Mouse (Mus musculus): ENCODE measurements around the gene Tctex1d4. TPM values are rescaled to one million over a fixed set of nuclear protein-coding genes. Genes with fewer than 3 reads are reported as not detected.

Tctex1d4 gene
- polyA plus RNA-seq (2012; ENCODE audit: insufficient read depth, low replicate concordance) = 12.1 TPM in 1 of 2 replicates, not detected in the other

- Histone ChIP-seq H3K4me3 (replicated peaks) (peak within 1 kb of the TSS; percentile 91), H3K36me3 (replicated peaks; ENCODE audit: low read length) (peaks cover 57% of the 10 kb centered on the region), H3K4me1 (peaks cover 96% of the 10 kb centered on the region), H3K9me3 (no peaks in the 10 kb centered on the region), H3K27me3 (replicated peaks) (no peaks in the 10 kb centered on the region)
- TF ChIP-seq FLI1 (IDR thresholded peaks at IDR 0.05; ENCODE audit: low read length) (no peak), GATA1 (IDR thresholded peaks at IDR 0.05; ENCODE audit: borderline replicate concordance, low read length) (no peak)
Observed at GRCm38 (mm10) chr4:117126675-117127290, at the start of gene Tctex1d4. Gene Tctex1d4 (plus strand): TSS chr4:117126794.

- Histone ChIP-seq H3K4me3 (replicated peaks) (no peak overlapping the region), H3K36me3 (replicated peaks; ENCODE audit: low read length) (peaks cover 43% of the 10 kb centered on the region), H3K4me1 (peaks cover 11% of the 10 kb centered on the region), H3K27me3 (replicated peaks) (peaks cover 2% of the 10 kb centered on the region), H3K9me3 (no peaks in the 10 kb centered on the region)
- TF ChIP-seq GATA1 (IDR thresholded peaks at IDR 0.05; ENCODE audit: borderline replicate concordance, low read length) = no peak
- TF ChIP-seq FLI1 (IDR thresholded peaks at IDR 0.05; ENCODE audit: low read length) = no peak
Observed at GRCm38 (mm10) chr4:117087948-117088640, 38.5 kb upstream of the Tctex1d4 start.

GRCm38 (mm10) chr4:117090586-117090985, 36.0 kb upstream of the Tctex1d4 start:
- TF ChIP-seq GATA1 (IDR thresholded peaks at IDR 0.05; ENCODE audit: borderline replicate concordance, low read length) (no peak), FLI1 (IDR thresholded peaks at IDR 0.05; ENCODE audit: low read length) (no peak)
- H3K9me3 ChIP-seq = no peaks in the 10 kb centered on the region
- H3K4me1 ChIP-seq = peaks cover 15% of the 10 kb centered on the region
- peaks cover 13% of the 10 kb centered on the region for H3K27me3 ChIP-seq (replicated peaks)
- H3K4me3 ChIP-seq (replicated peaks) = no peak overlapping the region
- H3K36me3 ChIP-seq (replicated peaks; ENCODE audit: low read length) = peaks cover 26% of the 10 kb centered on the region

GRCm38 (mm10) chr4:117094626-117095361, 31.8 kb upstream of the Tctex1d4 start:
- TF ChIP-seq GATA1 (IDR thresholded peaks at IDR 0.05; ENCODE audit: borderline replicate concordance, low read length) (no peak), FLI1 (IDR thresholded peaks at IDR 0.05; ENCODE audit: low read length) (no peak)
- Histone ChIP-seq H3K27me3 (replicated peaks) (peaks cover 40% of the 10 kb centered on the region), H3K36me3 (replicated peaks; ENCODE audit: low read length) (no peaks in the 10 kb centered on the region), H3K4me3 (replicated peaks) (no peak overlapping the region), H3K9me3 (no peaks in the 10 kb centered on the region), H3K4me1 (peaks cover 43% of the 10 kb centered on the region)

GRCm38 (mm10) chr4:117095551-117096452, 30.8 kb upstream of the Tctex1d4 start, which contains the start of gene Ptch2:
Gene Ptch2 (plus strand): TSS chr4:117096075.
- Histone ChIP-seq H3K36me3 (replicated peaks; ENCODE audit: low read length) (no peaks in the 10 kb centered on the region), H3K9me3 (no peaks in the 10 kb centered on the region), H3K27me3 (replicated peaks) (peaks cover 41% of the 10 kb centered on the region), H3K4me3 (replicated peaks) (peak within 1 kb of the TSS; percentile 89), H3K4me1 (peaks cover 44% of the 10 kb centered on the region)
- TF ChIP-seq FLI1 (IDR thresholded peaks at IDR 0.05; ENCODE audit: low read length) = no peak
- no peak for TF ChIP-seq GATA1 (IDR thresholded peaks at IDR 0.05; ENCODE audit: borderline replicate concordance, low read length)

GRCm38 (mm10) chr4:117096666-117097065, 29.9 kb upstream of the Tctex1d4 start:
- TF ChIP-seq GATA1 (IDR thresholded peaks at IDR 0.05; ENCODE audit: borderline replicate concordance, low read length) (no peak), FLI1 (IDR thresholded peaks at IDR 0.05; ENCODE audit: low read length) (no peak)
- Histone ChIP-seq H3K9me3 (no peaks in the 10 kb centered on the region), H3K4me1 (peaks cover 52% of the 10 kb centered on the region), H3K27me3 (replicated peaks) (peaks cover 41% of the 10 kb centered on the region), H3K4me3 (replicated peaks) (peak overlapping the region; percentile 89), H3K36me3 (replicated peaks; ENCODE audit: low read length) (no peaks in the 10 kb centered on the region)

- TF ChIP-seq GATA1 (IDR thresholded peaks at IDR 0.05; ENCODE audit: borderline replicate concordance, low read length) (no peak), FLI1 (IDR thresholded peaks at IDR 0.05; ENCODE audit: low read length) (no peak)
- Histone ChIP-seq H3K4me3 (replicated peaks) (no peak overlapping the region), H3K9me3 (no peaks in the 10 kb centered on the region), H3K4me1 (peaks cover 59% of the 10 kb centered on the region), H3K27me3 (replicated peaks) (peaks cover 39% of the 10 kb centered on the region), H3K36me3 (replicated peaks; ENCODE audit: low read length) (no peaks in the 10 kb centered on the region)
Observed at GRCm38 (mm10) chr4:117097969-117098763, 28.4 kb upstream of the Tctex1d4 start.

GRCm38 (mm10) chr4:117098764-117099036, 27.9 kb upstream of the Tctex1d4 start:
- Histone ChIP-seq H3K36me3 (replicated peaks; ENCODE audit: low read length) (no peaks in the 10 kb centered on the region), H3K4me3 (replicated peaks) (no peak overlapping the region), H3K9me3 (no peaks in the 10 kb centered on the region), H3K27me3 (replicated peaks) (peaks cover 43% of the 10 kb centered on the region), H3K4me1 (peaks cover 64% of the 10 kb centered on the region)
- TF ChIP-seq FLI1 (IDR thresholded peaks at IDR 0.05; ENCODE audit: low read length) = no peak
- TF ChIP-seq GATA1 (IDR thresholded peaks at IDR 0.05; ENCODE audit: borderline replicate concordance, low read length) = no peak

All from megakaryocyte, embryonic 14.5 days (primary cell).